Mouse (Mus musculus) retina, adult 2 months (tissue): ENCODE results near the gene Lama2.

Source experiments
- DNase-seq: peaks from one replicate; pipeline ENCODE4 v3.0.0-alpha.2; 2012; ENCODE audit warnings: low read depth, low spot score

The Lama2 gene

GRCm38 (mm10) chr10:27619658-27620057 lies at the start of gene Lama2:
Gene Lama2, minus strand, starts transcription at chr10:27619758.
- no peak for DNase-seq

GRCm38 (mm10) chr10:27664391-27664790 lies 44.8 kb upstream of the Lama2 start:
- no peak for DNase-seq

- DNase-seq = no peak
These were observed 43.8 kb upstream of the Lama2 start for GRCm38 (mm10) chr10:27663396-27663795.

- DNase-seq = no peak
These were observed 34.6 kb upstream of the Lama2 start for GRCm38 (mm10) chr10:27654164-27654563.

GRCm38 (mm10) chr10:27652694-27653335 lies 33.3 kb upstream of the Lama2 start:
- DNase-seq = no peak

GRCm38 (mm10) chr10:27635721-27636120 lies 16.2 kb upstream of the Lama2 start:
- no peak for DNase-seq

GRCm38 (mm10) chr10:27631002-27631401 lies 11.4 kb upstream of the Lama2 start:
- DNase-seq = no peak

GRCm38 (mm10) chr10:27621697-27622449 lies 2.3 kb upstream of the Lama2 start:
- DNase-seq = no peak

- no peak for DNase-seq
These were observed 2.0 kb downstream of the Lama2 start for GRCm38 (mm10) chr10:27617522-27618020.

- no peak for DNase-seq
These were observed 2.7 kb downstream of the Lama2 start for GRCm38 (mm10) chr10:27616641-27617415.

GRCm38 (mm10) chr10:27595675-27596074 lies 23.9 kb downstream of the Lama2 start:
- DNase-seq = no peak

GRCm38 (mm10) chr10:27533217-27533616 lies 86.3 kb downstream of the Lama2 start:
- no peak for DNase-seq

GRCm38 (mm10) chr10:27508847-27509459 lies 110.6 kb downstream of the Lama2 start:
- DNase-seq = no peak

GRCm38 (mm10) chr10:27500863-27501262 lies 118.7 kb downstream of the Lama2 start:
- no peak for DNase-seq

GRCm38 (mm10) chr10:27488452-27488851 lies 131.1 kb downstream of the Lama2 start:
- no peak for DNase-seq

- DNase-seq = no peak
These were observed 135.5 kb downstream of the Lama2 start for GRCm38 (mm10) chr10:27484041-27484440.

GRCm38 (mm10) chr10:27475540-27475939 lies 144.0 kb downstream of the Lama2 start:
- no peak for DNase-seq

GRCm38 (mm10) chr10:27468274-27468673 lies 151.3 kb downstream of the Lama2 start:
- DNase-seq = no peak

- no peak for DNase-seq
These were observed 205.7 kb downstream of the Lama2 start for GRCm38 (mm10) chr10:27413583-27414465.

- DNase-seq = no peak
These were observed 228.8 kb downstream of the Lama2 start for GRCm38 (mm10) chr10:27390753-27391152.

- no peak for DNase-seq
These were observed 232.0 kb downstream of the Lama2 start for GRCm38 (mm10) chr10:27387531-27387930.
